Mouse (Mus musculus): Measurements from ENCODE around the gene Rdh7. TPM values are rescaled to one million over a fixed set of nuclear protein-coding genes. Genes with fewer than 3 reads are reported as not detected.
"Not testable (repeated sequence)": the region's sequence is repeated elsewhere in the genome, so short reads cannot be mapped to it uniquely, and the experiment has no call there.

Gene Rdh7
- total RNA-seq, 1 experiment from 2014 or later: not detected

- no peak for ATAC-seq (replicated peaks; ENCODE audit: insufficient number of reproducible peaks, low FRiP score, low TSS enrichment, poor library complexity, severe bottlenecking)
Measured at GRCm38 (mm10) chr10:127838539-127838938, 50.1 kb downstream of the Rdh7 start.

GRCm38 (mm10) chr10:127837793-127838192 is 50.8 kb downstream of the Rdh7 start:
- ATAC-seq (replicated peaks; ENCODE audit: insufficient number of reproducible peaks, low FRiP score, low TSS enrichment, poor library complexity, severe bottlenecking): not testable (repeated sequence)

- ATAC-seq (replicated peaks; ENCODE audit: insufficient number of reproducible peaks, low FRiP score, low TSS enrichment, poor library complexity, severe bottlenecking): no peak
Measured at GRCm38 (mm10) chr10:127835292-127835691, 53.3 kb downstream of the Rdh7 start.

- not testable (repeated sequence) for ATAC-seq (replicated peaks; ENCODE audit: insufficient number of reproducible peaks, low FRiP score, low TSS enrichment, poor library complexity, severe bottlenecking)
Measured at GRCm38 (mm10) chr10:127834186-127834585, 54.4 kb downstream of the Rdh7 start.

Other genes starting within 250 kb of the Rdh7 start
- gene Stat6, start 245.8 kb downstream of the Rdh7 start, total RNA-seq (2017): 171 to 211 TPM (median 204 TPM) in 3 replicates
- gene Nemp1, start 221.9 kb downstream of the Rdh7 start, total RNA-seq (2017): 16.1 to 28.4 TPM (median 17.2 TPM) in 3 replicates
- gene Nab2, start 220.2 kb downstream of the Rdh7 start, total RNA-seq (2017): 12.6 to 35.9 TPM (median 17.8 TPM) in 3 replicates
- gene Myo1a, start 183.6 kb downstream of the Rdh7 start, total RNA-seq (2017): 1.6 TPM in 1 of 3 replicates, not detected in the others
- gene Tac2, start 164.3 kb downstream of the Rdh7 start, total RNA-seq (2017): not detected in 3 replicates
- 4.8 to 9.7 TPM (median 6.3 TPM) in 3 replicates for gene Zbtb39, start 149.3 kb downstream of the Rdh7 start, total RNA-seq (2017)
- not detected in 3 replicates for gene Gpr182, start 137.1 kb downstream of the Rdh7 start, total RNA-seq (2017)
- gene Rdh1, start 129.1 kb downstream of the Rdh7 start, total RNA-seq (2017): not detected in 3 replicates
- gene Rdh16f1, start 129.0 kb downstream of the Rdh7 start, total RNA-seq (2017): not detected in 3 replicates
- 0.19 to 1.2 TPM (median 1.0 TPM) in 3 replicates for gene Rdh9, start 112.4 kb downstream of the Rdh7 start, total RNA-seq (2017)
- gene Rdh16, start 87.7 kb downstream of the Rdh7 start, total RNA-seq (2017): not detected in 3 replicates
- not detected in 3 replicates for gene Rdh19, start 38.9 kb downstream of the Rdh7 start, total RNA-seq (2017)
- gene Rdh16f2, start 22.3 kb downstream of the Rdh7 start, total RNA-seq (2017): not detected in 3 replicates
- not detected in 3 replicates for gene Sdr9c7, start 9.7 kb upstream of the Rdh7 start, total RNA-seq (2017)
- gene Hsd17b6, start 118.8 kb upstream of the Rdh7 start, total RNA-seq (2017): not detected in 3 replicates
- gene Prim1, start 126.4 kb upstream of the Rdh7 start, total RNA-seq (2017): 8.2 to 17.1 TPM (median 11.8 TPM) in 3 replicates
- 950 to 1,122 TPM (median 1,063 TPM) in 3 replicates for gene Naca, start 146.8 kb upstream of the Rdh7 start, total RNA-seq (2017)
- gene Ptges3, start 170.1 kb upstream of the Rdh7 start, total RNA-seq (2017): 122 to 160 TPM (median 144 TPM) in 3 replicates
- gene Atp5b, start 194.5 kb upstream of the Rdh7 start, total RNA-seq (2017): 601 to 762 TPM (median 711 TPM) in 3 replicates
- gene Baz2a, start 202.8 kb upstream of the Rdh7 start, total RNA-seq (2017): 36.8 to 80.0 TPM (median 45.1 TPM) in 3 replicates